Mouse (Mus musculus) heart, embryonic 12.5 days (tissue): Measurements from ENCODE around the gene Dll1. TPM values are rescaled to one million over a fixed set of nuclear protein-coding genes. Genes with fewer than 3 reads are reported as not detected.
A peak's percentile ranks its signal among the peaks of the same experiment; 100 is the strongest.

Experiments
- ATAC-seq: fragments of 200-750 bp; cut with Nextera tagmentation; 2 replicates; pipeline ENCODE4 v1.8.0; 2017; ENCODE audit warnings: moderate TSS enrichment, moderate library complexity; ENCODE audit not compliant: insufficient number of reproducible peaks, low FRiP score
- H3K27ac ChIP-seq: fragments of 300-500 bp; sonication (generic); 2 replicates; pipeline ENCODE4 v1.5.1; 2016; ENCODE audit warnings: mild to moderate bottlenecking, moderate library complexity; ENCODE audit not compliant: poor library complexity, severe bottlenecking
- H3K27me3 ChIP-seq: fragments of 300-500 bp; sonication (generic); replicated peaks from 2 replicates; pipeline ENCODE4 v1.6.1; 2016; ENCODE audit warnings: mild to moderate bottlenecking, moderate library complexity
- H3K36me3 ChIP-seq: fragments of 300-500 bp; sonication (generic); 2 replicates; pipeline ENCODE4 v1.6.1; 2016; ENCODE audit warnings: mild to moderate bottlenecking, moderate library complexity
- H3K4me1 ChIP-seq: fragments of 300-500 bp; sonication (generic); replicated peaks from 2 replicates; pipeline ENCODE4 v1.6.1; 2016; ENCODE audit warnings: mild to moderate bottlenecking
- H3K4me2 ChIP-seq: fragments of 300-500 bp; sonication (generic); 2 replicates; pipeline ENCODE4 v1.6.1; 2016; ENCODE audit warnings: mild to moderate bottlenecking, moderate library complexity
- H3K4me3 ChIP-seq: fragments of 300-500 bp; sonication (generic); 2 replicates; pipeline ENCODE4 v1.5.1; 2016; ENCODE audit warnings: mild to moderate bottlenecking
- H3K9ac ChIP-seq: fragments of 300-500 bp; sonication (generic); 2 replicates; pipeline ENCODE4 v1.6.1; 2016; ENCODE audit warnings: mild to moderate bottlenecking, moderate library complexity
- H3K9me3 ChIP-seq: fragments of 300-500 bp; sonication (generic); replicated peaks from 2 replicates; pipeline ENCODE4 v1.6.1; 2016; ENCODE audit warnings: mild to moderate bottlenecking, moderate library complexity
- WGBS: fragments of 180-500 bp; shearing (Covaris S2); methylation state at CpG from one replicate; pipeline ENCODE4 v1.1.7; 2016; 5-methylcytosine and 5-hydroxymethylcytosine counted together
- polyA plus RNA-seq: library from polyadenylated mRNA; unstranded; fragments of >200 nt; fragmentation: Nextera tagmentation; extraction: Ambion mirVana; gene quantifications from 2 replicates; pipeline ENCODE4 v1.2.1, GENCODE M21; 2016

Gene Dll1
- 10.1 and 11.8 TPM in 2 replicates for polyA plus RNA-seq

DNA sequence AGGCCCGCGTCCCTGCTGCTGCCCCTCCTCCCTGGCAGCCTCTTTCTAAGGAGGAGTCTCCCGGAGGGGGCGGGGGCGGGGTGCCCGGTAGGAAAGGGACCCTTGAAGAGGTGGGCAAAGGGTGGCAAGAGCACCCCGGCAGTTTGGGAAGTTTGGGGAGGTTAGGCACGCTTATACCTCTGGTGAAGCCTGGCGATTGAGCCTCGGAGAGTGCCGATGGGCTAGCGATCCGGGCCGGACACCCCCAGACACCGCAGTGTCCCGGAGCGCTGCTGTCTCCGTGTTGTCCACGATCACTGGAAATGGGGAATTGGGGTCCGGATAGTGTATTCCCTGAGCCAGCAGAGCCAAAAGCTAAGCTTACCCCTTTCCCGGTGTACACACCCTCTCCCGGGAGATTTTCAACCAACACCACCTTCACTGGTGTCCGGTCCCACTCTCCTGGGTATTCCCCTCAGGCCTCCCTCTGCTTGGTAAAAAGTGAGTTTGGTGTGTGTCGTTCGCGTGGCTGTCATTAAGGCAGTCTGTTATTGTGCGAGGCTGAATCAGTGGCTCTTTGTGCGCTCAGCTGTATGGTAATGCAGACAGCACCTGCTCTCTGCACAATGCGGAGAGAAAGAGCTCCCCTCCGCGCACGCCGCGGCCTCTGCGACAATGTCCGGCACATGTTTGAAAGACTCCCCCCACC lies at the start of gene Dll1:
Gene Dll1 (minus strand): TSS at position 379 of the 688 bp plus-strand sequence.
- Histone ChIP-seq H3K4me2 (peak within 1 kb of the TSS; percentile 99), H3K36me3 (no peaks in the 10 kb centered on the region), H3K27me3 (peaks cover 82% of the 10 kb centered on the region), H3K9ac (peak within 1 kb of the TSS; percentile 76), H3K4me3 (peak within 1 kb of the TSS; percentile 70), H3K27ac (peak within 1 kb of the TSS; percentile 40), H3K4me1 (peaks cover 40% of the 10 kb centered on the region), H3K9me3 (no peaks in the 10 kb centered on the region)
- under 1% methylated on average over 36 of the region's 36 CpGs for WGBS
- ATAC-seq: no peak; the same call in 1 of the 2 replicates

- Histone ChIP-seq H3K27me3 (no peaks in the 10 kb centered on the region), H3K4me2 (no peak overlapping the region), H3K36me3 (peaks cover 83% of the 10 kb centered on the region), H3K4me1 (peaks cover 14% of the 10 kb centered on the region; the same call in 1 of the 2 replicates), H3K9me3 (no peaks in the 10 kb centered on the region), H3K9ac (no peak overlapping the region), H3K4me3 (no peak overlapping the region), H3K27ac (no peak overlapping the region)
- ATAC-seq: no peak
- WGBS: 77% methylated on average over 3 of the region's 3 CpGs
These were observed 49.3 kb upstream of the Dll1 start for GRCm38 (mm10) chr17:15425931-15426330.

- Histone ChIP-seq H3K36me3 (peaks cover 77% of the 10 kb centered on the region), H3K4me2 (no peak overlapping the region), H3K4me1 (no peaks in the 10 kb centered on the region), H3K4me3 (no peak overlapping the region), H3K27me3 (no peaks in the 10 kb centered on the region), H3K9ac (no peak overlapping the region), H3K27ac (no peak overlapping the region), H3K9me3 (no peaks in the 10 kb centered on the region)
- no peak for ATAC-seq
- 63% methylated on average over 8 of the region's 8 CpGs for WGBS
These were observed 46.6 kb upstream of the Dll1 start for GRCm38 (mm10) chr17:15423080-15423765.

GRCm38 (mm10) chr17:15422666-15423065 lies 46.0 kb upstream of the Dll1 start:
- no peak for ATAC-seq
- Histone ChIP-seq H3K9ac (no peak overlapping the region), H3K9me3 (no peaks in the 10 kb centered on the region), H3K4me1 (no peaks in the 10 kb centered on the region), H3K36me3 (peaks cover 77% of the 10 kb centered on the region), H3K27me3 (no peaks in the 10 kb centered on the region), H3K4me3 (no peak overlapping the region), H3K4me2 (no peak overlapping the region), H3K27ac (no peak overlapping the region)
- 90% methylated on average over 9 of the region's 9 CpGs for WGBS

GRCm38 (mm10) chr17:15421446-15421845 lies 44.8 kb upstream of the Dll1 start:
- Histone ChIP-seq H3K4me3 (no peak overlapping the region), H3K36me3 (peaks cover 79% of the 10 kb centered on the region), H3K27me3 (no peaks in the 10 kb centered on the region), H3K9me3 (no peaks in the 10 kb centered on the region), H3K27ac (no peak overlapping the region), H3K4me2 (no peak overlapping the region), H3K9ac (no peak overlapping the region), H3K4me1 (no peaks in the 10 kb centered on the region)
- ATAC-seq: no peak
- 91% methylated on average over 6 of the region's 6 CpGs for WGBS

DNA sequence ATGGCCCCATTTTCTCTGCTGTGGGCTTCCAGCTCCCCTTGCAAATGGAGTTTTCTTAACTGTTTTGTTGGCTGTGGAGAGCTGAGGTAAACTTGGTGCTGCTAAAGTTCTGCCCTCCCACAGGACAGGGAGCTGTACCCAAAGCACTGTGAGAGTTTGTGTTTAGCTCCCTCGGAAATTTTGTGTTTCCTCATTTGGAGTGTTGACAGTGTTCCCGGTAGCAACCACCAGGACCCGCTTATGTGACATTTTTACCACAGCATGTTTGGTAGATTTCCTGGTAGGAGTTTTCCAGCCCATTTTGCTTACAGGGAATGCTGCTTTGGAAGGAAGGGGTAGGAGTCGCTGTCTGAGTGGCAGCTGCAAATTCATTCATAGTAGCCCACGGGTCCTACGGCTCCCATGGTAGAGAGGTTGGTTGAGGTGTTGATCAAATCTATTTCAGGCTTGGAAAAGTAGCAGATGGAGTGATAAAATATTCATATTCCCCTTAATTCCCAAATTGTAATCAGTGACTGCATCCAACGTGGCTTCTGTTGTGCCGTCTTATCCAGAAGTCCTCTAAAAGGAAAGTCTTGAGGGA lies 43.4 kb upstream of the Dll1 start:
- no peak overlapping the region for H3K4me3 ChIP-seq
- H3K36me3 ChIP-seq: peaks cover 79% of the 10 kb centered on the region
- WGBS: 85% methylated on average over 8 of the region's 8 CpGs
- no peaks in the 10 kb centered on the region for H3K9me3 ChIP-seq
- no peak for ATAC-seq
- no peaks in the 10 kb centered on the region for H3K27me3 ChIP-seq
- no peak overlapping the region for H3K27ac ChIP-seq
- no peak overlapping the region for H3K9ac ChIP-seq
- H3K4me1 ChIP-seq: no peaks in the 10 kb centered on the region
- H3K4me2 ChIP-seq: no peak overlapping the region

GRCm38 (mm10) chr17:15419534-15419933 lies 42.9 kb upstream of the Dll1 start:
- WGBS: 59% methylated on average over 8 of the region's 8 CpGs
- peaks cover 81% of the 10 kb centered on the region for H3K36me3 ChIP-seq
- no peaks in the 10 kb centered on the region for H3K9me3 ChIP-seq
- H3K4me3 ChIP-seq: no peak overlapping the region
- no peaks in the 10 kb centered on the region for H3K27me3 ChIP-seq
- no peak overlapping the region for H3K9ac ChIP-seq
- H3K4me1 ChIP-seq: no peaks in the 10 kb centered on the region
- no peak for ATAC-seq
- no peak overlapping the region for H3K4me2 ChIP-seq
- no peak overlapping the region for H3K27ac ChIP-seq

- Histone ChIP-seq H3K4me3 (no peak overlapping the region), H3K9ac (no peak overlapping the region), H3K27ac (no peak overlapping the region), H3K27me3 (no peaks in the 10 kb centered on the region), H3K4me1 (no peaks in the 10 kb centered on the region), H3K36me3 (peaks cover 75% of the 10 kb centered on the region), H3K9me3 (no peaks in the 10 kb centered on the region), H3K4me2 (no peak overlapping the region)
- 91% methylated on average over 12 of the region's 12 CpGs for WGBS
- no peak for ATAC-seq
These were observed 40.0 kb upstream of the Dll1 start for GRCm38 (mm10) chr17:15416596-15417215.

DNA sequence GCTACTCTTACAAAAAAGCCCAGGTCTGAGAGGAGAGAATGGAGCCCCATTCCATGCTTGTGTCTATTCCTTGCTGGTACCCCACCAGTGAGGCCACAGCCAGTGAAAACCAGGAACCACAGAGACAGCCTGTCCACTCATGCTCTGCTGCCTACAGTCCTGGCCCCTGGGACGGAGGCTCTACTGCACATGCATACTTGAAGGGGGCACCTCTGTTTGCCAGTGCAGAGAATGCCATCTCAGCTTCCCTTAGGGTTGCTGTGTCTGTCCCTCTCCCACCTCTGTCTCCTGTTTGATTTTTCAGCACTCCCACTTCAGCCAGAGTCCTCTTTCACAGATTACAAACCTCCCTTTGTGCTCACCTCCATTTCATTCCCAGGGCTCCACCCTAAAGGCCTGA lies 34.2 kb upstream of the Dll1 start:
- Histone ChIP-seq H3K4me2 (no peak overlapping the region), H3K36me3 (peaks cover 88% of the 10 kb centered on the region), H3K4me3 (no peak overlapping the region), H3K9ac (no peak overlapping the region), H3K9me3 (no peaks in the 10 kb centered on the region), H3K4me1 (no peaks in the 10 kb centered on the region), H3K27ac (no peak overlapping the region), H3K27me3 (no peaks in the 10 kb centered on the region)
- 100% methylated on average over 1 of the region's 1 CpGs for WGBS
- ATAC-seq: no peak

DNA sequence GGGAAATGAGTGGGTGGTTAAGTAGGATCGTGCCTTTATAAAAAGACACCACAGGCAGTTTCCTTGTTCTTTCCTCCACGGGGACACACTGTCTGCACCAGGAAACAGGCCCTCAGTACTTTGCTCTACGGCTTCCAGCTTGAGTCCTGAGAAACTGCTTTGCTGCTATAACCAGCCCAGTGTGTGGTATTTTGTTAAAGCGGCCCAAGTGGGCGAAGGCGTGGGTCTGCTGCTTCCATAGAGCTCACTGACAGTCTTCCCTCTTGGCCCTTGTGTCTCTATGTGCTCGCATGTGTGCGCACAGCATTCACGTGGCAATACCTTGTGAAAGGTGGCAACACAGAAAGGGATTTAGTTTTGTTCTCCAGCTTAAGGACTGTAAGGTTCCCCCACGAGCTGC lies 32.6 kb upstream of the Dll1 start:
- no peak overlapping the region for H3K9ac ChIP-seq
- H3K4me1 ChIP-seq: no peaks in the 10 kb centered on the region
- ATAC-seq: no peak
- no peaks in the 10 kb centered on the region for H3K27me3 ChIP-seq
- H3K4me3 ChIP-seq: no peak overlapping the region
- H3K36me3 ChIP-seq: peaks cover 84% of the 10 kb centered on the region
- H3K9me3 ChIP-seq: no peaks in the 10 kb centered on the region
- 79% methylated on average over 10 of the region's 10 CpGs for WGBS
- H3K4me2 ChIP-seq: no peak overlapping the region
- no peak overlapping the region for H3K27ac ChIP-seq

DNA sequence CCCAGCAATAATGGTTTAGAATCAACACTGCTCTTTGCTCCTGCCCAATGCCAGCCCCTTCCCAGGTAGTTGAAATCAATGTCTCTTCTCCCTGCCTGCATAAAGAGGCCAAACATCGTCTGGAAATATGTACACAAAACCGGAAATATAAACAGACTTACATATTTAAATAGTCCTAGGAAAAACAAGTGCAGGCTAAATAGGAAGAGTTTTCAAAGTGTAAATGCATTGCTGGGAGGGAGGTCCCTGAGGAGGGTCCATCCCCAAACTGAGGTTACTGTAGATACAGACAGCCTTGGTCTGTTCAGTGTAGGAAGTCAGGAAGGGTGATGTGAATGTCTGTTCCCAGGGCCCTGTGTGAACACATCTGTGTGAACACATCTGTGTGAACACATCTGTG lies 29.9 kb upstream of the Dll1 start:
- no peak for ATAC-seq
- no peak overlapping the region for H3K9ac ChIP-seq
- H3K4me3 ChIP-seq: no peak overlapping the region
- H3K27ac ChIP-seq: no peak overlapping the region
- H3K9me3 ChIP-seq: no peaks in the 10 kb centered on the region
- 85% methylated on average over 2 of the region's 2 CpGs for WGBS
- no peaks in the 10 kb centered on the region for H3K4me1 ChIP-seq
- H3K27me3 ChIP-seq: no peaks in the 10 kb centered on the region
- peaks cover 92% of the 10 kb centered on the region for H3K36me3 ChIP-seq
- H3K4me2 ChIP-seq: no peak overlapping the region
